Mouse (Mus musculus) heart, postnatal 10 days (tissue): Measurements from ENCODE around the gene Atp6v0a1. TPM values are rescaled to one million over a fixed set of nuclear protein-coding genes. Genes with fewer than 3 reads are reported as not detected.

Experiments
- DNase-seq, 2 experiments: peaks; one replicate each; pipeline ENCODE4 v3.0.0; 2021
- intact Hi-C: fragments of 180-260 bp; cut with DNase I; formaldehyde crosslinking; loops from one replicate; pipeline ENCODE4 v1.15.1; 2025
- total RNA-seq, 2 experiments: library from RNA; stranded (reverse); gene quantifications; 2 replicates each; pipeline ENCODE4 v1.2.3; 2021

Gene Atp6v0a1
- total RNA-seq, 2 experiments from 2014 or later = 89.6 to 93.8 TPM

DNA sequence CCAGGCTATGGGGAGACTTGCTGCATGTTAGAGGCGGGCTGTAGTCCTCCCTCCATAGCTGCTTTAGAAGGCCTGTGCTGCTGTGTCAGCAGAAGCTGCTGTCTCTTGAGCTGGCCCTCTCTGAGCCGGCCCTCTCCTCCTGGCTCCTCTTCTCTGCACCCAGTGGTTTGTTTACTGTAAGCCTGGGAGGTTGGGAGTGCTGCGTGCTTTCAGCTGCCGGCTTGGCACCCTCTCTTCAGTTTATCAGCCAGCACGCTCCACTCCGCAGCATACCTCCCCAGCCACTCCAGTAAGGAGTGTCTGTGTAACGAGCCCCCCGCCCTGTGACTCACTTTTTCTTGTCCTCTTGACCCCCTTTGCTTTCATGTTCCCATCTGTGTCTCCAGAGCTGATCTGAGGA is 47.6 kb downstream of the Atp6v0a1 start:
- intact Hi-C loops = loop anchor here (1.0 kb wide), 1 partner anchor 74 kb away; no protein-coding TSS in a partner anchor
- peak; percentile 73 to 79 for DNase-seq

DNA sequence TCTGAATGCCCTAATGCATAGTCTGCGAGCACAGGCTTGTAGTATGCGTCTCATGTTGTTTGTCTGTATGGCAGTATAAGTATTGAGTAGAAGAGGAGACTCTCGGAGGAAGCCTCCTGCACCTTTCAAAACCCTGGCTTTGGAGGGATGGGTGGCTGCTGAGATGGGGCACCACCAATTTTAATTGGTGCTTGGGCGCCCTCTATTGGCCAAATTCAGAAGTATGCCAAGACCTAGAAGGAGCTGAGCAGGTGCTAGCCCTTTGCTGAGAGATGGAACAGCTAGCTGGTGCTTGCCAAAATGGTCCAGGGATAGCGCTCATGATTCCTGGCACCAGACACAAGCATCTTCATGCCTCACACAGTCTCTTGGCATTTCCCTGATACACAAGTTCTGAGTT is 48.6 kb downstream of the Atp6v0a1 start:
- DNase-seq = peak; percentile 93 to 95
- intact Hi-C loops = loop anchor here (1.0 kb wide), 1 partner anchor 75 kb away; no protein-coding TSS in a partner anchor

DNA sequence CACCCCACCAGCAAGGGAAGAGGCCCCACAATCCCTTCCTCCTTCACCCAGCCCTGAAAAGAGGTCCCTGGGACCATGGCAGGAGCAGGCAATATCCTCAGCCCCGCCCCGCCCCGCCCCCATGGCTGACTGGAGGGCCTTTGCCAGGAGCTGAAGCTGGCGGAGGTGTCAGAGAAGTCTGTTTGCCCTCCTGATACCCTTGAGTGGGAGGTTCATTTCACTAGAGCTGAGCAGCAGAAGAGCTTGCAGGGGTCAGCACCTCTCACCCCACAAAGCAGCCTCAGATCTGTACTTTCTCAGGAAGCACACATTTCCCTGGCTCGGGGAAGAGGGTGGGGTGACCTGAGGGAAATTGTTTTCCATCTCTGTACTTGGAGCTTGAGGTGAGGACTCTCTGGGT is 49.5 kb downstream of the Atp6v0a1 start:
- DNase-seq = peak; percentile 71 to 75
- intact Hi-C loops = no loop called here

DNA sequence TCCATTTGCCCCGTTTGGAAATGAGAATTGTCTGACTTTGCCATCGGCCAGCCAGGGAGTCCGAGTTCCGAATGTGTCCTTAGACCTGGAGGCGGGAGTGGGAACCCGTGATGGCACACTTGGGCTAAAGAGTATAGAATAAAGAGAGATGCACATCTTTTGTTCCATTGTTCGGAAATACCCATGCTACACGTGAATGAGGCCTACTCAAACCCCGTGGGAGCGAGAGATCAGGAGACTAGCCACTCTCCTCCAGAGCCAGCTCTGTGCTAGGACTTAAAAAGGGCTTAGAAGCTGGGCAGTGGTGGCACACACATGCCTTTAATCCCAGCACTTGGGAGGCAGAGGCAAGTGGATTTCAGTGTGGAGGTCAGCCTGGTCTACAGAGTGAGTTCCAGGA is 50.2 kb downstream of the Atp6v0a1 start:
- intact Hi-C loops = no loop called here
- DNase-seq = no peak

DNA sequence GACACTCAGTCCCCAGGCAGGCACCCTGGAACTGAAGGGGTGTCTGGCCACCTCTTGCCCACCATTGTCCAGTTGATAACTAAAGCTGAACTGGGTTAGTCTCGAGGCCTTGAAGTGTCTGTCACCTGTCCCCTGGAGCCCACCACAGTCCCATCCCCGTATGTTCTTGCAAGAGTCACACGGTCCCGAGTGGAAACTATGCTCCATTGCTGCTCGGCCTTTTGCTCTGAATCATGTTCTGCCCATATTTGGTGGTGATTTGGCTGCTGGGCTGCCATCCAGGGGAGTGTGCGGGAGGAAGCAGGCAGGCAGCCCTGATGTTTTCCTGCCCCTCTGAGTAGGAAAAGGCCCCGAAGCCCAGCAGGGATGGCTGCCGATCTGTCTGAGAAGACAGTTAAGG is 50.9 kb downstream of the Atp6v0a1 start:
- intact Hi-C loops = loop anchor here (2.0 to 10.0 kb wide), 2 partner anchors 51 to 345 kb away; partner anchors contain the start of genes Atp6v0a1, Hspb9 and Kat2a
- peak; percentile 87 for DNase-seq

DNA sequence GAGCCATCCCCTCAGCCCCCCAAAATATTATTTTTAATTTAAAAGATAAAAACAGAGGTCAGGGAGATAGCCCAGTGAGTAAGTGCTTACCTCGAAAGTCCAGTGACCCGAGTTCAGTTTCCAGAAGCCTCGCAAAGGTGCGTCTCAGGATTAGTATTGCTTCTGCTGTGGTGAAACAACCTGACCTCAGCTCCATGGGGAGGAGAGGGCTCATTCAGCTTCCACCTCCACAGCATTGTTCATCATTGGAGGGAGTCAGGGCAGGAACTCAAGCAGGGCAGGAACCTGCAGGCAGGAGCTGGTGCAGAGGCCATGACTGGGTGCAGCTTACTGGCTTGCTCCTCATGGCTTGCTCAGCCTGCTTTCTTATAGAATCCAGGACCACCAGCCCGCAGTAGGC is 51.8 kb downstream of the Atp6v0a1 start:
- DNase-seq = no peak
- intact Hi-C loops = loop anchor here (2.0 to 10.0 kb wide), 2 partner anchors 52 to 346 kb away; partner anchors contain the start of genes Atp6v0a1, Hspb9 and Kat2a

DNA sequence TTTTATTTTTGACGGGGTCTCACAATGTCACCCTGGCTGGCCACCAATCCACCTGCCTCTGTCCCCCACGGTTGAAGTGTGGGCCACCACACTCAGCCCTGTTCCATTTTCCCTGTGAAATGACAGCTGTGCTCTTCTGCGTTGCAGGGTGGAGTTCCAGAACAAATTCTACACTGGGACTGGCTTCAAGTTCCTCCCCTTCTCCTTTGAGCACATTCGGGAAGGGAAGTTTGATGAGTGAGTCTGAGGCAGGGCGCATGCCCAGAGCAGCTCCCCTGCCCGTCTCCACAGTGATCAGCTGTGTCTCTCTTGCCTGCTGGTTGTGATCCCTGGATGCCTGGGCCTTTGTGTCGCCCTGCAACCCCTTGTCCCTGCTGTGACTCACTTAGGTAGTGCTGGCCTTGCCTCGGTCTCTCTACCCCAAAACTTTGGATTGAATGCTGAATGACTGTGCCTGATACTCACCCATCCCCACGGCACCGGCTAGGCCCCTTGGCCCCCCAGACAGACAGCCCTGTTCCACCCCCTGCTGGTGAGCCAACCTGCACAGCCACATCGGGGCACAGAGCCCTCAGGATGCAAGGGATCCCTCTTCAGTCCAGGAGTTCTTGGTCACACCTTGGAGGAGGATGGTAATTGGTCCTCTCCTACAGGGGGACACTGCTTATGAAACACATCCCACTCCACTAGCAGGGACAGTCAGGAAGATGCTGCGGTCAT is 53.1 kb downstream of the Atp6v0a1 start:
- DNase-seq = peak; percentile 75 to 79
- intact Hi-C loops = loop anchor here (10.0 kb wide), 1 partner anchor 348 kb away; the partner anchor contains the start of genes Hspb9 and Kat2a

DNA sequence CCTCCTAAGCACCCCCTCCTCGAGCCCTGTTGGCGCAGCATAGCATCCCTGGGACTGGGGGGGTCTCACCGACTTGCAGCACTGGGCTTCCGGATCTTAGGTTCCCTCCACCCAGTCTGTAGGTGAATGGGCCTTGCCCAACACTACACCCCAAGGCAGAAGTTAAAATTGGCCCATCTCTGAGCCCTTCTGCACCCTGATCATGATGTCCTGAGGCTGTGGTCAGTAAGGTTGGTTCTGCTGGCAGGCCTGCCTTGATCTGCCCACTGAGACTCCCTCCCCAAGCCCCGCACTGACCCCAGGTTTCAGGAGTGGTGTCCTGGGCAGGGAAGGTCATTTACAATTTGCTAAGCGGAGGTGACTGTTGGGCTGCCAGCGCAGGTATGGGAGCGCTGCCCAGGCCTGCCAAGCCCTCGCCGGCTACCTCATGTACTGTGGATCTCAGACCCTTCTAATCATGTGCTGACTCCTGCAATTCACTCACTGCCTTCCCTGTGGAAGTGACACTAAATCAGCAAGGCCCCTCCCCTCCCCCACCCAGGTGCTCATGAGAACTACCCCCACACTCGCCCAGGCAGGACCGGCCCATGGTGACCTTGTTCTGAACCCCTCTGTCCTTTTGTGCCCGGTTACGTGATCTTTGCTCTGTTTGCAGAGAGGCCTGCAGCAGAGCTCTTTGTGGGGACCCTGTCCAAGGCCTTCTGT is 53.9 kb downstream of the Atp6v0a1 start:
- peak in 1 of 2 experiments; percentile 72 for DNase-seq
- intact Hi-C loops = loop anchor here (10.0 kb wide), 1 partner anchor 348 kb away; the partner anchor contains the start of genes Hspb9 and Kat2a

DNA sequence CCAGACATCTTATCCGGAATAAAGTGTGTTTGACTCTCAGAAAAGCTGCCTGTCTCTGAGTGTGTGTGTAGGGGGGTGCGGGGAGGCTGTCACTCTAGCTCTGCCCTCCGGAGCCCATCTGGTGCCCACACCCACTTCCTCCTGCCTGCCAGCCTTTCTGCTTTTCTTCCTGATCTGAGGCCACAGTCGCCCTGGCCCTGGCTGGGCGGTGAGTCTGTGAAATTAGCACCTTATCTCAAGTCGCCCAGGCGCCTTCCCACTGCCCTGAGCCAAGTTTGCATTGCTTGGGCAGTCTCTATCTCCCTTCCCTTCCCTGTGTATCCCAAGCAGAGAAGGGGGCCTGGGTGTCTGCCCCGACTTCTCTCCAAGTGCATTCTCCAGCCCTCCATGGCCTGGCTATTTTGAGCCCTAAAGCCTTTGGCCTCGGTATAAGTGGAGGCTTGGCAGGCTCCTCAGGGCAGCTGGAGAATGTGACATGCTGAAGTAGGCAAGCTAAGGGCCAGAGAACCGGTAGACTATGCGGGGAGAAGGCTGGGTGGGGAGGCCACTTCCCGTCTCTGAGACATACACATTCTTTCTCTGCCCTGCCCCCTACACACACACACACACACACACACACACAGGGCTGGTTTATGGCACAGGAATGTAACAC is 54.5 kb downstream of the Atp6v0a1 start:
- intact Hi-C loops = loop anchor here (10.0 kb wide), 1 partner anchor 349 kb away; the partner anchor contains the start of genes Hspb9 and Kat2a
- DNase-seq = peak; percentile 88 to 92

DNA sequence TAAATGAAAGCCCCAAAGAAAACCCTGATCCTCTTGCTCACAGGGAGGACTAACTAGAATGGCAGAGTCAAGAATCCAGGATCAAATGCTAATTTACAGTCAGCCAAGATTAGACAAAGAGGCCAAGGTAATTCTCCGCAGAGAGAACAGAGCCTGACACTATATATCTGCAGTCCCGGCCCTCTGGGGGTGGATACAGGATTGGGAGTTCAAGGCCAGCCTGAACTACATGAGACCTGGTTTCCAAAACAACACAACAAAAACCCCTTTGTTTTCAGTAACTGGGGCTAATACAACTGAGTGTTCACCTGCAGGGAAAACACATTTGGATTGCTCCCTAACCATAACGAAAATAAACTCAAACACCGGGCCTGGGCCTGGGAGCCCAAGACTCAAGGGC is 55.2 kb downstream of the Atp6v0a1 start:
- no peak for DNase-seq
- intact Hi-C loops = loop anchor here (10.0 kb wide), 1 partner anchor 350 kb away; the partner anchor contains the start of genes Hspb9 and Kat2a

DNA sequence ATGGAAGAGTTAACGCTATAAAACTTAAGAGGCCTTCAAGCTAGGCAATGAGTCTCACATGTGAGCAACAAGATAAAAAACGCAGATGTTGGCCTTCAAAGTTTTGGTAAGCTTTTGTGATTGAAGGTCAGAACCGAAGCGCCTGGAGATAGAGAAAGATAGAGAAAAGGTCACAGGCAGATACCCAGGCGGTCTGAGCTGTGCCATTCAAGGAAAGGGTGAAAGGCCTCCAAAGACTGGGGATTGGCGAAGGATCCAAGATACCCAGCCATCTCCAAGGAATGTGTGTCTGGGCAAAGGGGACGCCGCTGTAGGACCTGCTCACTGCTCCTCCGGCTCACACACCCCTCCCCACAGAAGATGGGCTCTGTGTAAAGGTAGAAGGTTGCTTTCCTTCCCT is 55.8 kb downstream of the Atp6v0a1 start:
- intact Hi-C loops = loop anchor here (10.0 kb wide), 1 partner anchor 350 kb away; the partner anchor contains the start of genes Hspb9 and Kat2a
- no peak for DNase-seq

DNA sequence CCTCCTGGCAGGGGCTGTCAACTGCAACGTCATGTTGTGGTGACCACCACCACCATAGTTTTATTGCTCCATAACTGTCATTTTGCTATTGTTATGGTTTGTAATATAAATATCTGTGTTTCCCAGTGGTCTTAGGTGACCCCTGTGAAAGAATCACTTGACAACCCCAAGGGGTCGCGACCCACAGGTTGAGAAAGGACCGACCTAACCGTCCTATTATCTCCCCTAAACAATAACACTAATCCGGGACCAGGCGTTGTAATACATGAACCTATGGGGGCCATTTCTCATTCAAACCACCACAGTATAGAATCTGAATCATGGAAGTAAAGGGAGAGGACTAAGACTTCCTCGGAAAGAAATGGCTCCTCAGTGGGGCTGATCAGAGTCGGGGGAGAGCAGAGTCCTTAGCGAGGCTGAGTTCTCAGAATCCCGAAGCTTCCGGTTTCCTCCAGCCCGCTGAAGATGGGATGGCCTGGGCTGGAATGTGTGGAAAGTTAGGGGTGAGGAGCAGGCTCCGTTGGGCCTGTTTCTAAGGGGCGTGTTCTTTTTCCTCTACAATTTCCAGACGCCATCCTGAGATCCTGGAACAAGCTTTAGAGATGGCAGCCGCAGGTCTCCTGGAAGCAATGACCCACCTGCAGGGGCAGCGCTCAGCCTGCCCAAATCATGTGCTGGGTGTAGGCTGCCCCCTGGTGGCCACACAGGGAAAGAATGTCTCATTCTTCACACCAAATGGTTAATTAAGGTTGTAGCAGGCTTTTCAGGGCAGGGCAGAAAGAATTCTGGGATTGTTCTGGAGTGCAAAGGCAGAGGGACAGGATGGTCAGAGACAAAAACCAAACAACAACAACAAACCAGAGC is 57.5 kb downstream of the Atp6v0a1 start:
- DNase-seq = peak; percentile 90 to 92
- intact Hi-C loops = loop anchor here (1.0 to 10.0 kb wide), 3 partner anchors 84 to 352 kb away; partner anchors contain the start of genes Hspb9 and Kat2a

DNA sequence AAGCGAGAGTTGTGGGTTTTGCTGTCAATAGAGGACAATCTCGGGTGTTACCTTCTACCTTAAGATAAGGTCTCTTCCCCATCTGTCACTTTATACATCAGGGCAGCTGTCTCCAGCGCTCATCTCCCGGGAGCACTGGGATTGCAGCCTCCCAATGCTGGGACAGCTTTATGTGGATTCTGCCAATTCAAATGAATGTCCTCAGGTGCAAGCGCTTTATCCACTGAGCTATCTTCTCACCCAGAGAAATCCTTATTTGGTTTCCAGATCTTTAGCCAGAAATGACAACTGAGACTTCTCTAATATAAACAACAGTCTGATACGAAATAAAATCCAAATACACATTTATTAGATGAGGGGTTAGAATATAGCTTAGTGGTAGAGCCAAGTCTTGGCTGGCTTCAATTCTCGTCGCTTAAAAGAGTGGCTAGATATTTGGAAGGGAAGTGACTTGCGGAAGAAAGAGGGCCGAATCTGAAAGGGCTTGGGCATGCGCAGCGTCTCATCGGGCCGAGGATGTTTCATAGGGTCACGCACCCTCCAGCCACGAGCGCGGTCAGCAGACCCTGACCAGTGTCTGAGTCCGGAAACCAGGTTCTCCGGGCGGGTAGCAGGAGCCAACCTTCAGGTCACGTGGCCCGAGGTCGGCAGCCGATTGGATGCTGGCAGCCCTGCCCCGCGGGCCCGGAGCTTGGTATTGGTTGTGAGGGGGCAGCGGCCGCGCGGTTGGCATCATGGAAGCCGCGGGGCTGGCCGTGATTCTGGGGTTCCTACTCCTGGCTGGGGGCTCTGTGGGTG is 60.3 kb downstream of the Atp6v0a1 start, which contains the start of gene Naglu:
Gene Naglu, plus strand, starts transcription at position 622 of the 798 bp plus-strand sequence.
- intact Hi-C loops = loop anchor here (10.0 kb wide), 1 partner anchor 355 kb away; the partner anchor contains the start of genes Hspb9 and Kat2a

DNA sequence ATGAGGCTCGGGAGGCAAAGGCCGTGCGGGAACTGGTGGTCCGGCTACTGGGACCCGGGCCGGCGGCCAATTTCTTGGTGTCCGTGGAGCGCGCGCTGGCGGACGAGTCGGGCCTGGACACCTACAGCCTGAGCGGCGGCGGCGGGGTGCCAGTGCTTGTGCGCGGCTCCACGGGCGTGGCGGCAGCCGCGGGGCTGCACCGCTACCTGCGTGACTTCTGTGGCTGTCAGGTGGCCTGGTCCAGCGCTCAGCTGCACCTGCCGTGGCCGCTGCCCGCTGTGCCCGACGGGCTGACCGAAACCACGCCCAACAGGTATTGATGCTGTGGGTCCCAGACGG is 60.9 kb downstream of the Atp6v0a1 start:
- intact Hi-C loops = no loop called here
- DNase-seq = no peak

More for the DNA sequence above, 60.3 kb downstream of the Atp6v0a1 start, which contains the start of gene Naglu:
- peak; percentile 97 for DNase-seq

DNA sequence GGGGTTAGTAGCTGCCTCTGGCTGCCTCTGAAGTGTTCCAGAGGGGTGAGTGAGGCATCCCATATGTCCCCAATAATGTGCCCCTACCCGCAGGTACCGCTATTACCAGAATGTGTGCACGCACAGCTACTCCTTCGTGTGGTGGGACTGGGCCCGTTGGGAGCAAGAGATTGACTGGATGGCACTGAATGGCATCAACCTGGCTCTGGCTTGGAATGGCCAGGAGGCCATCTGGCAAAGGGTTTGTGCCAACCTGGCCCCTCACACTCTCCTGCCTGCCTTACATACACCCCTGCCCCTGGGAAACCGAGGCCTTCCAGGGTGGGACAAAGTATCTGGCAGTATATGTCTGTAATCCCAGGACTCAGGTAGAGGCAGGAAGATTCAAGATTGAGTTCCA is 61.7 kb downstream of the Atp6v0a1 start:
- DNase-seq = no peak
- intact Hi-C loops = no loop called here

DNA sequence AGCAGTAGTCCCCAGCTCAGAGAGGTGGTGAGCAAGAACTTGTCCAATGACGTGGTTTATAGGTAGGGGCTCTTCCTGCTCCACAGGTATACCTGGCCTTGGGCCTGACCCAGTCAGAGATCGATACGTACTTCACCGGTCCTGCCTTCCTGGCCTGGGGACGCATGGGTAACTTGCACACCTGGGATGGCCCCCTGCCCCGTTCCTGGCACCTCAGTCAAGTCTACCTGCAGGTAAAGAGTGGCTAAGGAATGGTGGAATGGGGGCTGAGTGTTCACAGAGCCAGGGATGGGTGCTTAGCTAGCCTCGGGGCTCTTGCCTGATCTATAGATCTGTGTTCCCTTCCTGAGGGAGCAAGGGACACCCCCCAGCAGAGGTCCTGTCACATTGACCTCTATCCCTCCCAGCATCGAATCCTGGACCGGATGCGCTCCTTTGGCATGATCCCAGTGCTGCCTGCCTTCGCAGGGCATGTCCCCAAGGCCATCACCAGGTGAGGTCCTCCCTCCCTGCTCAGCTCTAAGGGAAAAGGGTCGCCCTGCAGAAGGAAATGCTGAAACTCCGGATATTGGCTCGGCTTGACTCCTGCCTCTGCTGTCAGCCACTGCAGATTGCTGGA is 62.7 kb downstream of the Atp6v0a1 start:
- intact Hi-C loops = no loop called here
- DNase-seq = no peak

DNA sequence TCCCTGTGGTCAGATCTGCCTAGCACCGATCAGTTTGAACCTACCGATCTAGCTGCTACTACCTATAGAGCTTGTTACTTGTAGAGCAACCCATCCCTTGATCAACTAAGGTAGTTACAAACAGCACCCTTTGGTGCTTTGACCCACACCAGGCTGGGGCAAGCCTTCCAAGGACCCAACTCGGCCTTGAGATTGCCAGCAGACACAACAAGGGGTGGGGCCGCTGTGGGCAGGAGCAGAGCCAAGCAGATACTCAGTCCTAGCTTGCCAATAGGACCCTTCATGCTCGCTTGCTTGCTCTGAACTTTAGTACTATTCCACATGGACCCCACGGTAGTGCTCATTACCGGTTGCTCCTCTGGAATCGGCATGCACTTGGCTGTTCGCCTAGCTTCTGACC is 68.9 kb downstream of the Atp6v0a1 start, which contains the start of gene Hsd17b1:
Gene Hsd17b1, plus strand, starts transcription at position 291 of the 400 bp plus-strand sequence.
- intact Hi-C loops = no loop called here

DNA sequence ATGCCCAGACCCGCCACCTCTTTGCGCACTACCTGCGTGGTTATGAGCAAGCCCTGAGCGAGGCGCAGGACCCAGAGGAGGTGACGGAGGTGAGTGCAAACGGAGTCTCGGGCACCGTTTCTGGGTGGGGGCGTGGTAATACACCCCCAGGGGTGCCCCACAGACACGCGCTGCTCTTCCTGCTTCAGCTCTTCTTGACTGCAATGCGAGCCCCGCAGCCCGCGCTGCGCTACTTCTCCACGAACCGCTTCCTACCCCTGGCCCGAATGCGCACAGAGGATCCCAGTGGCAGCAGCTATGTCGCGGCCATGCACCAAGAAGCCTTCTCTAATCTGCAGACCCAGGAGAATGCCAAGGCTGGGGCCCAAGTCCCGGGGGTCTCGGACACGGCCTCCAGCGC is 70.5 kb downstream of the Atp6v0a1 start:
- intact Hi-C loops = no loop called here
- DNase-seq = no peak

More for the DNA sequence above, 68.9 kb downstream of the Atp6v0a1 start, which contains the start of gene Hsd17b1:
- no peak for DNase-seq
